Comparison of ENCODE assay signal across 16 mouse cellular contexts in the genomic region with DNA sequence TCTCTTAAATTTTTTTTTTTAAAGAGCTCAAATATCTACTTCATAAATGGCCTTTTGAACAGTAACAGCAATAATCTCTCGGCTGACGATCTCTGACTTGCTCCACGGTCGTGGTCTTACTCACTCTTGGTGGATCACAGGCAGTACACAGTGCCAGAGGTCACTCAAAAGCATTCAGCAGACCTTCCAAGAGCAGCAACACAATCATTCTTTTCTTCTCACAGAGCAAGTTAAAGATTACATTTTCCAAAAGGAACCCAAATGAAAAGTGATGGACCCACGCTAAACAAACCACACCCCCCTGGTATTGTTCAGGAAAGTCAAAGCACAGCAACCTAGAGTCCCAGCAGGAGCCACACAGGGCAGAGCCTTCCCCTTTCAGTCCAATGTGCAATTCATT. TPM values are rescaled to one million over a fixed set of nuclear protein-coding genes. Genes with fewer than 3 reads are reported as not detected.
"Had no signal": no experiment of that assay in that cellular context is flagged by ENCODE, and none has a peak within 500 bp of the region (broad histone marks: within the 10 kb centered on the region; RNA-seq: fewer than 3 reads in every experiment).

No protein-coding gene starts in this region.

- H3K27me3 ChIP-seq: limb, embryonic 12.5 days; midbrain, embryonic 12.5 days; neural tube, embryonic 13.5 days had no signal

- H3K4me2 ChIP-seq: limb, embryonic 12.5 days; lung, embryonic 14.5 days; midbrain, embryonic 12.5 days; neural tube, embryonic 13.5 days had no signal

- H3K4me1 ChIP-seq: limb, embryonic 12.5 days; midbrain, embryonic 12.5 days had no signal

- DNase-seq: layer of hippocampus, adult 9-11 months; layer of hippocampus, postnatal 36 days; lung, embryonic 14.5 days; lung, postnatal 14 days; retina, postnatal 1 day; right cerebral cortex, postnatal 4 days; thymus, postnatal 4 days had no signal

- H3K4me3 ChIP-seq: limb, embryonic 12.5 days; megakaryocyte, embryonic 14.5 days; midbrain, embryonic 12.5 days; neural tube, embryonic 13.5 days had no signal

- ATAC-seq: midbrain, embryonic 16.5 days had no signal

- H3K9ac ChIP-seq: limb, embryonic 12.5 days; liver, embryonic 14.5 days; lung, embryonic 14.5 days; midbrain, embryonic 12.5 days; neural tube, embryonic 13.5 days had no signal

- H3K27ac ChIP-seq: limb, embryonic 12.5 days; liver, embryonic 14.5 days; macrophage; midbrain, embryonic 12.5 days; neural tube, embryonic 13.5 days had no signal

- H3K9me3 ChIP-seq: limb, embryonic 12.5 days; megakaryocyte, embryonic 14.5 days; midbrain, embryonic 12.5 days; neural tube, embryonic 13.5 days had no signal

RNA-seq across cellular contexts. Expression of a gene that starts 50.5 kb away (rescaled TPM):
- polyA plus RNA-seq: liver, adult 2 months; liver, embryonic 14.5 days; lung, embryonic 14.5 days; macrophage; neural tube, embryonic 13.5 days; stomach, embryonic 16.5 days had no signal
